Mouse (Mus musculus) kidney, postnatal 0 days (tissue): Measurements from ENCODE around the gene Unc119b. TPM values are rescaled to one million over a fixed set of nuclear protein-coding genes. Genes with fewer than 3 reads are reported as not detected.
A peak's percentile ranks its signal among the peaks of the same experiment; 100 is the strongest.
"Not testable (repeated sequence)": the region's sequence is repeated elsewhere in the genome, so short reads cannot be mapped to it uniquely, and the experiment has no call there.

ENCODE experiments used
- ATAC-seq: fragments of 200-750 bp; cut with Nextera tagmentation; replicated peaks from 2 replicates; pipeline ENCODE4 v1.8.0; 2017; ENCODE audit warnings: low read depth, moderate number of reproducible peaks, moderate TSS enrichment, moderate library complexity; ENCODE audit not compliant: low FRiP score
- DNase-seq: peaks from one replicate; pipeline ENCODE4 v3.0.0-alpha.2; 2016; ENCODE audit warnings: low spot score
- H3K27ac ChIP-seq: fragments of 300-500 bp; sonication (generic); 2 replicates; pipeline ENCODE4 v1.5.1; 2014; ENCODE audit warnings: mild to moderate bottlenecking
- H3K27me3 ChIP-seq: fragments of 300-500 bp; sonication (generic); 2 replicates; pipeline ENCODE4 v1.6.1; 2014; ENCODE audit warnings: low read length, mixed read lengths; ENCODE audit not compliant: insufficient read depth
- H3K36me3 ChIP-seq: fragments of 300-500 bp; sonication (generic); 2 replicates; pipeline ENCODE4 v1.6.1; 2014; ENCODE audit warnings: low read length, mixed read lengths; ENCODE audit not compliant: insufficient read depth
- H3K4me1 ChIP-seq: fragments of 300-500 bp; sonication (generic); replicated peaks from 2 replicates; pipeline ENCODE4 v1.6.1; 2014; ENCODE audit warnings: antibody characterized with exemption, low read length, mixed read lengths; ENCODE audit not compliant: insufficient read depth
- H3K4me2 ChIP-seq: fragments of 300-500 bp; sonication (generic); 2 replicates; pipeline ENCODE4 v1.6.1; 2014; ENCODE audit warnings: mild to moderate bottlenecking, low read length, moderate library complexity, mixed read lengths
- H3K4me3 ChIP-seq: fragments of 300-500 bp; sonication (generic); replicated peaks from 2 replicates; pipeline ENCODE4 v1.5.1; 2014; ENCODE audit warnings: low read depth, low read length
- H3K9ac ChIP-seq: fragments of 300-500 bp; sonication (generic); 2 replicates; pipeline ENCODE4 v1.6.1; 2014; ENCODE audit warnings: low read depth, low read length
- H3K9me3 ChIP-seq: fragments of 300-500 bp; sonication (generic); replicated peaks from 2 replicates; pipeline ENCODE4 v1.6.1; 2016; ENCODE audit warnings: low read length, inconsistent platforms, mixed read lengths
- CTCF ChIP-seq: IDR thresholded peaks from 2 replicates; pipeline ENCODE4 v1.5.1; 2016; ENCODE audit warnings: antibody characterized with exemption, low read depth, mild to moderate bottlenecking, moderate library complexity
- WGBS: fragments of 180-500 bp; shearing (Covaris S2); extraction: QIAGEN DNeasy Blood & Tissue Kit; methylation state at CpG from one replicate; pipeline ENCODE4 v1.1.7; 2014; 5-methylcytosine and 5-hydroxymethylcytosine counted together
- polyA plus RNA-seq: library from polyadenylated mRNA; unstranded; fragments of >200 nt; fragmentation: Nextera tagmentation; extraction: Ambion mirVana; gene quantifications from 2 replicates; pipeline ENCODE4 v1.2.1, GENCODE M21; 2015

Unc119b gene
- polyA plus RNA-seq, 1 experiment from 2014 or later, result 40.8 TPM

GRCm38 (mm10) chr5:115165351-115165750 is 30.6 kb upstream of the Unc119b start:
- Histone ChIP-seq H3K27me3 (no peaks in the 10 kb centered on the region), H3K9ac (no peak overlapping the region), H3K9me3 (no peaks in the 10 kb centered on the region), H3K4me2 (no peak overlapping the region), H3K27ac (no peak overlapping the region), H3K36me3 (no peaks in the 10 kb centered on the region), H3K4me1 (peaks cover 35% of the 10 kb centered on the region), H3K4me3 (no peak overlapping the region)
- no peak for DNase-seq
- ATAC-seq, result no peak
- TF ChIP-seq CTCF, result peak; percentile 61
- 66% methylated on average over 9 of the region's 9 CpGs for WGBS

- H3K9me3 ChIP-seq, H3K27ac ChIP-seq, H3K36me3 ChIP-seq, ATAC-seq, DNase-seq, H3K4me2 ChIP-seq, H3K4me3 ChIP-seq, H3K9ac ChIP-seq, H3K27me3 ChIP-seq: not testable (repeated sequence)
- H3K4me1 ChIP-seq, result peaks cover 35% of the 10 kb centered on the region
- 65% methylated on average over 4 of the region's 4 CpGs for WGBS
These were observed 29.7 kb upstream of the Unc119b start for GRCm38 (mm10) chr5:115164446-115164845.

- no peak overlapping the region for H3K27ac ChIP-seq
- no peak overlapping the region for H3K4me3 ChIP-seq
- H3K27me3 ChIP-seq, result no peaks in the 10 kb centered on the region
- peak overlapping the region; percentile 23; the same call in 1 of the 2 replicates for H3K4me2 ChIP-seq
- H3K4me1 ChIP-seq, result peaks cover 34% of the 10 kb centered on the region
- ATAC-seq (no peak), DNase-seq (no peak)
- no peaks in the 10 kb centered on the region for H3K36me3 ChIP-seq
- 47% methylated on average over 8 of the region's 8 CpGs for WGBS
- no peak overlapping the region for H3K9ac ChIP-seq
- peak; percentile 71 for TF ChIP-seq CTCF
- H3K9me3 ChIP-seq, result no peaks in the 10 kb centered on the region
These were observed 28.8 kb upstream of the Unc119b start for GRCm38 (mm10) chr5:115163563-115163962.

- H3K27me3 ChIP-seq, H3K9ac ChIP-seq, DNase-seq, H3K4me2 ChIP-seq, H3K9me3 ChIP-seq, H3K4me3 ChIP-seq, H3K27ac ChIP-seq, H3K36me3 ChIP-seq, ATAC-seq: not testable (repeated sequence)
- WGBS, result no CpG with 5 or more reads among the region's 1 CpGs
- H3K4me1 ChIP-seq, result peaks cover 22% of the 10 kb centered on the region
These were observed 27.1 kb upstream of the Unc119b start for GRCm38 (mm10) chr5:115161940-115162279.

- Histone ChIP-seq H3K9me3 (no peaks in the 10 kb centered on the region), H3K36me3 (no peaks in the 10 kb centered on the region), H3K27me3 (no peaks in the 10 kb centered on the region), H3K27ac (peak overlapping the region; percentile 80), H3K4me1 (peaks cover 17% of the 10 kb centered on the region; the same call in 1 of the 2 replicates), H3K9ac (0 out of 2 replicates have a peak overlapping the region, but pooled peaks have one; percentile 14), H3K4me3 (no peak overlapping the region), H3K4me2 (no peak overlapping the region)
- TF ChIP-seq CTCF, result no peak
- ATAC-seq (no peak), DNase-seq (peak; percentile 73)
- WGBS, result 40% methylated on average over 13 of the region's 13 CpGs
These were observed 26.5 kb upstream of the Unc119b start for GRCm38 (mm10) chr5:115161064-115161939.

GRCm38 (mm10) chr5:115160655-115161054 is 25.9 kb upstream of the Unc119b start:
- 59% methylated on average over 6 of the region's 6 CpGs for WGBS
- Histone ChIP-seq H3K27ac (peak overlapping the region; percentile 80), H3K36me3 (no peaks in the 10 kb centered on the region), H3K9me3 (no peaks in the 10 kb centered on the region), H3K4me3 (no peak overlapping the region), H3K4me1 (peaks cover 22% of the 10 kb centered on the region), H3K27me3 (no peaks in the 10 kb centered on the region), H3K4me2 (no peak overlapping the region), H3K9ac (no peak overlapping the region)
- ATAC-seq, result no peak
- TF ChIP-seq CTCF, result no peak
- DNase-seq, result no peak
